Mouse (Mus musculus) adrenal gland (tissue): ENCODE data around the gene Amigo2.
"Not testable (repeated sequence)": the region's sequence is repeated elsewhere in the genome, so short reads cannot be mapped to it uniquely, and the experiment has no call there.

Experiments used
- intact Hi-C: fragments of 180-260 bp; cut with DNase I; formaldehyde crosslinking; loops from one replicate; pipeline ENCODE4 v1.15.1; 2025

The Amigo2 gene

DNA sequence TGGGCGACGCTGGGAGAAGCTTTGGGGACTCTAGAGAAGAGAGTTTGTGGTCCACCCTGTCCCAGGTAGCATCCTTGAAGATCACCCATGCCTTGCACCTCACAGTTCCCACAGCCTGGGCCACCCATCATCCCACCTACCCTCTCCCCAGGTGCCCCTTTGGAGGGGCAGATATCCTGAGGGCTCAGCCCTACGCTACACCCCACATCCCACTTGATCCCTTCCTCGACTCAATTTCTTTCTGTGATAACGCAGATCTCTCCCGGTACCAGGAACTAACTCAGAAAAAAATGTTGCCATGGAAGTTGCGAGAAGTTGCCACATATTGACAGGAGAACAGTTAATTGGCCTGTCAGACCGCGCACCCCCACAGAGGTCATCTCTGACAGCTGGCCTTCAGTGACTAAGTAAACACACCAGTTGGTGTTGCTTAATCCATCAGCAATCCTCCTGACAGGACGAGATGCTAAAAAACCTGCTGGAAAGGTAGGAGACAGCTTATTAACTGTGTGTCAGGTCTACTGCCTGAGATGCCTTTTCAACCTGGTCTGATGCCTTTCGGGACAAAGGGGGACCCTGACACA lies 17.5 kb downstream of the Amigo2 start:
- intact Hi-C loops, result loop anchor here (10.0 kb wide), 2 partner anchors 235 to 355 kb away; no protein-coding TSS in a partner anchor

DNA sequence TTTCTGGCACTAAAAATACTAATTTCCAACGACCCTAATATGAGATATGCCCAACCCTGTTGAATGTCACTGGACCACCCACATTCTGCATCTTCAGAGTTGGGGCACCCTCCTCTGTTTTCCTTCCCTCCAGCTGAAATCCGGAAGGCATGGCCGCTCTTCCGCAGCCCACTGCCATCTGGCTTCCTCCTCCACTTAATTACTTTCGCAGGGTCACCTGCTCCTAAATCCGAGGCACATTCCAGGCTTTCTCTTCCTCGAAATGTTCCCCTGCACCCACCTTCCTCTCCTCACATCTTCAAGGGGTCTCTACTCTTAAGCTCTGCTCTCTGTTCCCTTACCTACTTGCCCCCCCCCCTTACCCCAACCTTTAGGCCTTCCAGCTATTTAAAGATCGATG lies 23.1 kb downstream of the Amigo2 start:
- intact Hi-C loops, result no loop called here

- intact Hi-C loops, result no loop called here
Observed at GRCm38 (mm10) chr15:97223431-97223830, 23.7 kb downstream of the Amigo2 start.

- intact Hi-C loops, result no loop called here
Observed at GRCm38 (mm10) chr15:97216843-97217242, 30.2 kb downstream of the Amigo2 start.

GRCm38 (mm10) chr15:97212501-97213477 lies 34.3 kb downstream of the Amigo2 start:
- intact Hi-C loops, result no loop called here

DNA sequence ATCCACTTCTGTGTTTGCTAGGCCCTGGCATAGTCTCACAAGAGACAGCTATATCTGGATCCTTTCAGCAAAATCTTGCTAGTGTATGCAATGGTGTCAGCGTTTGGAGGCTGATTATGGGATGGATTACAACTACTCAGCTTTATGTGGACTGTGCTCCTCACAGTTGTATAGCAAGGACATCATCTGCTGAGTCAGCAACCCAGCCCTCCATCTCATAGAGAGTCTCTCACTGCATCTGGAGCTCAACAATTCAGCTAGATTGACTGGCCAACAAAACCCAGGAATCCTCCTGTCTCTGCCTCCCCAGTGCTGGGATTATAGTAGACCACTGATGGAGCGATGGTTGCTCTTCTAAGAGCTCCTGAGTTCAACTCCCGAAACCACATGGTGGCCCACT lies 37.3 kb downstream of the Amigo2 start:
- intact Hi-C loops, result not testable (repeated sequence)

GRCm38 (mm10) chr15:97206506-97206905 lies 40.6 kb downstream of the Amigo2 start:
- intact Hi-C loops, result no loop called here

- intact Hi-C loops, result no loop called here
Observed at GRCm38 (mm10) chr15:97205776-97206175, 41.3 kb downstream of the Amigo2 start.

DNA sequence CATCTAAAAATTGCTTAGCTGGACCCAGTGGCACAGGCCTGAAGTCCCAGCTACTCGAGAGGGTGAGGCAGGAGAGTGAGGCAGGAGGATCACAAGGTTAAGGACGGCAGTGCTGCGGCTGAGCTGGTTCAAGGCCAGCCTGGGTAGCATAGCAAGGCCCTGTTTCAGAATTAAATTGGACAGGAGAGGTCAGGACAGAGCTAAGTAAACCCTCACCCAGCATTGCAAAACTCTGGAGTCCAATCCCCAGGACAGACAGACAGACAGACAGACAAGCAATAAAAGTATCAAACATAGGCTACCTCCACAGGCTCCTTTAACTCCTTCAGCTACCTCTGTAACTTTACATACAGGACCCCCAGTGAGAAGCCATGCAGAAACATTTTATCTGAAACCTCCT lies 42.2 kb downstream of the Amigo2 start:
- intact Hi-C loops, result no loop called here

- intact Hi-C loops, result loop anchor here (2.0 to 10.0 kb wide), 3 partner anchors 41 to 468 kb away; no protein-coding TSS in a partner anchor
Observed at GRCm38 (mm10) chr15:97196644-97197043, 50.4 kb downstream of the Amigo2 start.

- intact Hi-C loops, result loop anchor here (2.0 to 10.0 kb wide), 3 partner anchors 42 to 469 kb away; no protein-coding TSS in a partner anchor
Observed at GRCm38 (mm10) chr15:97195628-97196027, 51.5 kb downstream of the Amigo2 start.
